Mouse (Mus musculus): ENCODE data around the gene Ikzf3. TPM values are rescaled to one million over a fixed set of nuclear protein-coding genes. Genes with fewer than 3 reads are reported as not detected.

Gene Ikzf3
- polyA plus RNA-seq, 1 experiment from 2014 or later = 1.2 TPM

DNA sequence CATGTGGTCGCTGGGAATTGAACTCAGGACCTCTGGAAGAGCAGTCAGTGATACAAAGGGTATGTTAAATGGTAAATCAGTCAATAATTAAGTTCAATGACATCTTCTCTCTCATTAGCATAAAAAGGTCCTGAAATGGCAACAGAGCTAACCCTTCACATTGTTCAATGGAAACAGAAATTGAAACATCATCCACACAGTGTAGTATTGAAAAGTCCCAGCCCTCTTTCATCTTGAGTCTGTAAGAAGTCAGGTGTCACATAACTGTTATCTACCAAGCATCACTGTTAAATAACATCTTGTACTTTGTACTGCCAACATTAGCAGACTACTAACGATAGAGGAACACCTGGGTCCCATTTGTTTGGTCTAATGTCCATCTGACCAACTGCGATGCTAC lies 17.2 kb upstream of the Ikzf3 start:
- Histone ChIP-seq H3K9ac (no peak overlapping the region), H3K4me3 (no peak overlapping the region), H3K4me1 (no peaks in the 10 kb centered on the region), H3K27ac (no peak overlapping the region), H3K4me2 (no peak overlapping the region), H3K9me3 (no peaks in the 10 kb centered on the region), H3K27me3 (peaks cover 13% of the 10 kb centered on the region), H3K36me3 (no peaks in the 10 kb centered on the region)
- 77% methylated on average over 3 of the region's 3 CpGs for WGBS
- ATAC-seq (ENCODE audit: borderline replicate concordance, extremely low read depth, low FRiP score, low TSS enrichment) = no peak

DNA sequence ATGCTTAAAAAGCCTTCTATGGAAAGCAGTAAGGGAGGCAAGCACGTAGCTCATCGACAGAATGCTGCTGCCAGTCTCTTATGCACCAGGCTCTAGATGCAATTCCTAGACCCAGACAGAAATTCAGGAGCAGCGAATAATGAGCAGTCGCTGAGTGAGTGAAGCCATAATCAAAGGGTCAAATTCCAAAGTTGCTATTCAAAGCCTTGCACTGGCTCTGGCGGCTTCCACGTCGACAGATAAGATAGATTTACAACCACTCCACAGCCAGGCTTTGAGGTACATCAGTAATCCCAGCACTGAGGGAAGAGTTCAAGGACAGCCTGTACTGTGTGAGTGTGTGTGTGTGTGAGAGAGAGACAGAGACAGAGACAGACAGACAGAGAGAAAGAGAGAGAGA lies 15.1 kb upstream of the Ikzf3 start:
- Histone ChIP-seq H3K9me3 (no peaks in the 10 kb centered on the region), H3K27me3 (peaks cover 14% of the 10 kb centered on the region), H3K36me3 (no peaks in the 10 kb centered on the region), H3K9ac (no peak overlapping the region), H3K4me2 (no peak overlapping the region), H3K27ac (no peak overlapping the region), H3K4me1 (no peaks in the 10 kb centered on the region), H3K4me3 (no peak overlapping the region)
- ATAC-seq (ENCODE audit: borderline replicate concordance, extremely low read depth, low FRiP score, low TSS enrichment) = no peak
- 16% methylated on average over 7 of the region's 7 CpGs for WGBS

DNA sequence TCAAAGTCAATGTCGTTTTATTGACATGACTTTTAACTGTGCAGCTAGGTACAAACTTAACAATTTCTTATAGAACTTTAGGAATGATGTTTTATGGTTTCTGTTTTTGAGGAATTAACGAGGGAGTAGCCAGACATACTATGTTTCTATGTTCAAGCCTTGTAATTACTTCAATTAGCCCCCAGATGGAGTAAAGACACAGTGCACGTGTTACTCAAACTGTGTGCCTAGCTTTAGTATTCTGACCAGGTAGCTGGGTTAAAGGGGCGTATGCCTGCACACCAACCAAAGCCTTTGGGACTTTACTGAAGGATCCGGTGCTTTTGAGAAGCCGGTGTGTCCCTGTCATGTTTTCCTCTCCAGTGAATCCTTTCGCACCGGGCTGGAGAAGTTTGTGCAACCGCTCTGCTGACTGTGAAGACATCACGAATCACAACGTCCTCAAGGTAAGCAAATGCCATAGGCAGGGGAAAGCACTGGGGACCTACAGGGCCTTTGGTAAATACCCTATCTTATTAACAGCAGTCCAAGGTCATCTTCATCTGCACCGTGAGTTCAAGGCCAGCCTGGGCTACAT lies 9.4 kb upstream of the Ikzf3 start:
- Histone ChIP-seq H3K4me2 (no peak overlapping the region), H3K27me3 (peaks cover 17% of the 10 kb centered on the region), H3K4me3 (no peak overlapping the region), H3K36me3 (no peaks in the 10 kb centered on the region), H3K4me1 (peaks cover 6% of the 10 kb centered on the region), H3K27ac (no peak overlapping the region), H3K9me3 (no peaks in the 10 kb centered on the region), H3K9ac (no peak overlapping the region)
- 63% methylated on average over 12 of the region's 12 CpGs for WGBS
- ATAC-seq (ENCODE audit: borderline replicate concordance, extremely low read depth, low FRiP score, low TSS enrichment) = no peak

DNA sequence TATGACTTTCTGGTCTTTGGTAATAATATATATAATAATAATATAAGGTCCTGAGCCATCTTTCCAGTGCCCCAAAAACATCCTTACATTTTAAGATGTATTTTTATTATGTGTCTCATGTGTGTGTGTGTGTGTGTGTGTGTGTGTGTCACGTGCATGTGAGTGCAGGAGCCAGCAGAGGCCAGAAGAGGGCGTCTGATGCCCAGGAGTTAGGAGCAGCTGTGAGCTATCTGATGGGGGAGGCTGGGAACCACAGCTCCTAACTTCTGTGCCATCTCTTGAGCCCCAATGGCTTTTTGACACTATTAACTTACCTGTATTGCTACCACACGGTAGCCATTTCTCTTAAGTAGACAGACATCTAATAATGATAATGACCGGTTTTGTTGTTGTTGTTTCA lies 8.1 kb upstream of the Ikzf3 start:
- ATAC-seq (ENCODE audit: borderline replicate concordance, extremely low read depth, low FRiP score, low TSS enrichment) = no peak
- Histone ChIP-seq H3K4me3 (no peak overlapping the region), H3K9me3 (no peaks in the 10 kb centered on the region), H3K27ac (no peak overlapping the region), H3K27me3 (peaks cover 25% of the 10 kb centered on the region), H3K4me1 (peaks cover 6% of the 10 kb centered on the region), H3K36me3 (no peaks in the 10 kb centered on the region), H3K9ac (no peak overlapping the region), H3K4me2 (no peak overlapping the region)
- 84% methylated on average over 4 of the region's 4 CpGs for WGBS

DNA sequence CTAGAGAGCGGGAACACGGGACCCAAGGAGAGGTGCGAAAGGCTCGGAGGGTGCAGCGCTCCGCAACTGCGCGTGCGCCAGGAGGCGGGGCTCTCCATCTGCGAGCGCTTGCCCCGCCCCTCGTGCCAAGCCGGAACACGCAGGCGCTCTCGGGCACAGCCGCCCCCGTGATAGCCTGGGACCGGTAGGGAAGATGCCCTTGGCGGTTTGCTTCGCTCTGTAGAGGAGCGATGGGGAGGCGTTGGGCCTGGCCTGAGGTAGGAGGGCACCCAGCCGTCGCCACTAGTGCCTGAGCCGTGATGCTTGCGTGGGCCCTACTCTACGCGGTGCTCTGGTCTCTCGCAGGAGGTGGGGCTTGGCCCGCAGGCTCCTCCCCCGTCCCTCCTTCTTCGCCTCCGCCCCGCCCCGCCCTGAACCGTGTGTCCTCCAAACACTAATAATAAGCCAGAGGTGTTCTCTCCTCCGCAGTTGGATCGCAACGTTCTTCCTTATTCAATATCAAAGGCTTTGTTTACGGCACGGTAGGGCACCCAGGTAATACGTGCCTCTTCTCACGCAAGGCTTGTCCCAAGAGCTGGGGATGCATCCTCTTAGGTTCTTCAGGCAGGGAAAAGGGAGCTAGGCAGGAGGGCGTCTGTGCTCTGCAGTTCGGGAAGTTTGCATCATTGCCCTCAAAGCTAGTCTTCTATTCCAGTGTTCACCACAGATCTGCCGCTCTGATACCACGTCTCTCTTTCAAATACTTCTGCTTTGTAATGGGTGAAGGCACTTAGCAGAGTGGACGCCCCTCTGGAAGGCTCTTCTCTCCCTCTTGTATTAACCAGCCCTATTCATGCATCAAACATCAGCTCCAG lies 5.4 kb upstream of the Ikzf3 start, which contains the start of gene Zpbp2:
Zpbp2 (plus strand) TSS at position 123 of the 854 bp plus-strand sequence.
- H3K4me1 ChIP-seq = peaks cover 6% of the 10 kb centered on the region
- peaks cover 49% of the 10 kb centered on the region for H3K27me3 ChIP-seq
- H3K9ac ChIP-seq = peak within 1 kb of the TSS; percentile 62
- H3K4me2 ChIP-seq = peak within 1 kb of the TSS; percentile 78
- peak within 1 kb of the TSS; percentile 54; the same call in 1 of the 2 replicates for H3K27ac ChIP-seq
- ATAC-seq (ENCODE audit: borderline replicate concordance, extremely low read depth, low FRiP score, low TSS enrichment) = peak; percentile 98
- H3K4me3 ChIP-seq = peak within 1 kb of the TSS; percentile 78
- H3K9me3 ChIP-seq = no peaks in the 10 kb centered on the region
- WGBS = under 1% methylated on average over 49 of the region's 51 CpGs
- no peaks in the 10 kb centered on the region for H3K36me3 ChIP-seq

DNA sequence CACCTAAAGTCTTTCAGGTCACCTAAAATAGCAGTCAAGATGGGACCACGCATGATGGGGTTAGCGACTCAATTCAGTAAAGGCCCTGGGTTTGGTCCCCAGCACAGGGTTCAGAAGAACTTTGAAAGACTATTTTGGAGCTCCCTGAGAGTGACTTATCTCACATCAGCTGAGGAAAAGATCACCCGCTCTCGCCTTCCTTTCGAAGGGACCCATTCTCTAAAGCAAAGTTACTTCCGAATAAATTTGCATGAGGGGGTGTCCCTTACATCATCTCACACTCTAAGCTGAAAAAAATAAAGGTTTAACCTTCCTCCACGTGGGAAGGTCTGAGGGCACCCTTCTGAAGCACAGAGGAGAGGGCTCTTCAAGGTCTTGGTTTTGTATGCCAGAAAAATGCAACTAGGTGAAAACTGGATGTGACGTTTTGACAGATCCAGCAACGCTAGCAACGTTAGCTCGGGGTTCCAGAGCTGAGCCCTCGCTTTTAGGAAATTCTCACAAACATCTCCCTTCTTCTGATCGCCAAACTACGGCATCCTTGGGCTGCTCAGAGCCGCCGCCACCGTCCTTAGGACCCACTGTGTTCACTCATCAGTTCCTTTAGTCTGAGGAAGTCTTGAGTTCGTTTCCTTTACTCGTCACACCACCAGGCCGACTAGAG lies 4.6 kb upstream of the Ikzf3 start:
- H3K4me3 ChIP-seq = peak overlapping the region; percentile 78
- peak overlapping the region; percentile 62 for H3K9ac ChIP-seq
- H3K27ac ChIP-seq = no peak overlapping the region
- H3K4me1 ChIP-seq = peaks cover 10% of the 10 kb centered on the region
- no peaks in the 10 kb centered on the region for H3K36me3 ChIP-seq
- peak overlapping the region; percentile 78 for H3K4me2 ChIP-seq
- 0 out of 2 replicates have a peak, but pooled peaks have one; percentile 1 for ATAC-seq (ENCODE audit: borderline replicate concordance, extremely low read depth, low FRiP score, low TSS enrichment)
- WGBS = 17% methylated on average over 20 of the region's 20 CpGs
- peaks cover 57% of the 10 kb centered on the region for H3K27me3 ChIP-seq
- no peaks in the 10 kb centered on the region for H3K9me3 ChIP-seq

DNA sequence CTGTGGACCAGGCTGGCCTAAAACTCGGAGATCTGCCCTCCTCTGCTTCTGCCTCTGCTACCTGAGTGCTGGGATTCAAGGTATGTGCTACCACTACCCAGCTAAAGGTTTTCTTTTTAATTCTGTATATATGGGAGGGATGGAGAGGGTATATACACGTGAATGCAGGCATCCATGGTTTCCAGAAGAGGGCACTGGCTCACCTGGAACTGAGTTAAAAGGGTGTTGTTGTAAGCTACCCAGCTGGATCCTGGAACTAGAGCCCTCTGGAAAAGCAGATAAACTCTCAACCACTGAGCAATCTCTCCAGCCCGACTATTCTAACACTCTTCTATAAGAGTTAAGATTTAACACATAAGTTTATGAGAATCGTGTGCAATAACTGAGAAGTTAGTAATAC lies 3.5 kb upstream of the Ikzf3 start:
- Histone ChIP-seq H3K4me3 (no peak overlapping the region), H3K36me3 (no peaks in the 10 kb centered on the region), H3K27ac (no peak overlapping the region), H3K4me2 (no peak overlapping the region), H3K9me3 (no peaks in the 10 kb centered on the region), H3K4me1 (peaks cover 13% of the 10 kb centered on the region), H3K27me3 (peaks cover 65% of the 10 kb centered on the region), H3K9ac (no peak overlapping the region)
- 58% methylated on average over 4 of the region's 4 CpGs for WGBS
- ATAC-seq (ENCODE audit: borderline replicate concordance, extremely low read depth, low FRiP score, low TSS enrichment) = no peak

DNA sequence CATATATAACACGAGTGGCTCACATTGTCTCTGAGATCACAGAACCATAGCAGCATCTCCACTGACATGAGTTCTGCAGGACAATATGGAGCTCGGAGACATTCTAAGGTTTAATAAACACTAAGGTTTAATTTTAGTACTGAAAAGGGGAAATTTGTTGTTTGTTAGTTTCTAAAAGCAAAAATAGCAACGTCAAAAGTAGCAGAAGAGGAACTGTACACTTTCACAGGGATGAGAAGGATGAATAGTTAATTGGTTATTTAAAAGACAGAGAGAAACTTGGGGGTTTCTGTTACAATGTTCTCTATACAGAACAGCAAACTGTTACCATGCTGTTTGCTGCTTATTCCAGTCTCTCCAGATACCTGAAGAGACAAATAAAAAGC lies 1.5 kb upstream of the Ikzf3 start:
- WGBS = 50% methylated on average over 3 of the region's 3 CpGs
- no peak for ATAC-seq (ENCODE audit: borderline replicate concordance, extremely low read depth, low FRiP score, low TSS enrichment)
- H3K4me3 ChIP-seq = no peak overlapping the region
- H3K4me2 ChIP-seq = no peak overlapping the region
- H3K27me3 ChIP-seq = peaks cover 77% of the 10 kb centered on the region
- H3K36me3 ChIP-seq = no peaks in the 10 kb centered on the region
- H3K9ac ChIP-seq = no peak overlapping the region
- no peaks in the 10 kb centered on the region for H3K9me3 ChIP-seq
- H3K27ac ChIP-seq = no peak overlapping the region
- peaks cover 13% of the 10 kb centered on the region for H3K4me1 ChIP-seq

DNA sequence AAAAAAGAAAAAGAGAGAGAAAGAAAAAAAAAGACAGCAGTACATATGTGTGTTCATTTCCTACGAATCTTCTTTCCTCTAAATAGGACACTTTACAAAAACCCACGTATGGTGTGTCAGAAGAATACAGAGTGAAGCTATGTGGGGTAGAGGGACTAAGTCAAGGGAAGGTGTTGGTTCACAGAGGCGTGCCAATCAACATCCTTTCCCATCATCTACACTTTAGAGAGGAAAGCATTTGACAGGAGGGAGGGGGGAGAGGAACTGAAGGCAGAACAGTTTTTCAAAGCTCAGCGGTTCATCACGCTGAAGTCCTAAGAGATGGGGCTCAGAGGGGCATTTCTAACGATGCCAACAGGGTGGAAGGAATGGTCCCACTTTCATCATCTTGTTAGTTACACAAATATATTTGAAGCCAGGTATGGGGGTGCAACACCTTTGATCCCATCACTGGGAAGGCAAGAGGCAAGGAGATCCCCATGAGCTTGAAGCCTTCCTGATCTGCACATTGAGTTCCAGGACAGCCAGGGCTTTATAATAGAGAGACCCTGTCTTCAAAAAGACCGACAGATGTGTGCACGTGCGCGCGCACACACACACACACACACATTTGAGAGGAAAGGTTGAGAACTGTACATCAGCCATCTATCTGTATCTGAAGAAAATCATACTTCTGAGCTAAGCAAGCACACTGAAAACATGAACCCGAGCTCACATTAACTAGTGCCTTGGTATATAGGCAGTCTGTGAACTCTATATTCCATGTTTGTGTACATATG lies 887 bp upstream of the Ikzf3 start:
- H3K9ac ChIP-seq = no peak overlapping the region
- 38% methylated on average over 12 of the region's 12 CpGs for WGBS
- no peak for ATAC-seq (ENCODE audit: borderline replicate concordance, extremely low read depth, low FRiP score, low TSS enrichment)
- no peak overlapping the region for H3K27ac ChIP-seq
- H3K4me2 ChIP-seq = no peak overlapping the region
- no peaks in the 10 kb centered on the region for H3K9me3 ChIP-seq
- H3K4me1 ChIP-seq = peaks cover 13% of the 10 kb centered on the region
- H3K27me3 ChIP-seq = peaks cover 81% of the 10 kb centered on the region
- H3K36me3 ChIP-seq = no peaks in the 10 kb centered on the region
- H3K4me3 ChIP-seq = no peak overlapping the region

DNA sequence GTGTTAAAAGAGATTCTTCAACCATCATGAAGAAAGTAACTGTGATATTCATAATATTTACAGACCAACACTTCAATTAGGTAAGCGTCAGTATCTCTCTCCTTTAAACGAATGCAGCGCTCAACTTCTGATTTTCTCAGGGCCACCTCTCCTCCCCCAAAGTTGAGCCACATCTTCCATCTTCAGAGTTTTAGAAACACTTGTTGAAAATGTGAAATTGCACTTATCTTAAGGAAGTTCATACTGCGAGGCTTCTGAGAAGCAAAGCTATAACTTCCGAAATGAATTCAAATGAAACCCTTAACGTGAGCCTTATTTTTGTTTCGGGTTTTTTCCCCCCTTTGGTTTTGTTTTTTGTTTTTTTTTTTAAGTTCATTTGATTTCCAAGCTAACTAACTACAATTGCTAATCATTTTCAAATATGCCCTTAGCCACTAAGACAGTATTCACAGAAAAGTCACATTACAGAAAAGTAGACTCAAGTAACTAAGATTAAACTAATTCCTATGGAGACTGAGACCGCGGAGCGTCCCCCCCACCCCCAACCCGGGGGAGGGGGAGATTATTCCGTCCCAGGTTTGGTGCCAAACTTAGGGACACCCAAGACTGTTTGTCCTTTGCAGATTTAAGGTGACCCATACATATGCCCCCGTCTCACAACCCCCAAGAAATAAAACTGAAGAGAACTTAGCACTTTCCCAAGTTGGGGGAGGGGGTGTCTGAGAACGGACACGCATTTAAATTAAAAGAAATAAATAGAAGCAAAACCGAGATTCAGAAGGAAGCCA lies 747 bp downstream of the Ikzf3 start:
- H3K27ac ChIP-seq = no peak overlapping the region
- H3K27me3 ChIP-seq = peaks cover 82% of the 10 kb centered on the region
- H3K9ac ChIP-seq = no peak overlapping the region
- H3K4me2 ChIP-seq = peak overlapping the region; percentile 88
- H3K4me1 ChIP-seq = peaks cover 8% of the 10 kb centered on the region
- H3K4me3 ChIP-seq = peak overlapping the region; percentile 45
- ATAC-seq (ENCODE audit: borderline replicate concordance, extremely low read depth, low FRiP score, low TSS enrichment) = no peak
- no peaks in the 10 kb centered on the region for H3K36me3 ChIP-seq
- H3K9me3 ChIP-seq = no peaks in the 10 kb centered on the region
- 3% methylated on average over 16 of the region's 16 CpGs for WGBS

DNA sequence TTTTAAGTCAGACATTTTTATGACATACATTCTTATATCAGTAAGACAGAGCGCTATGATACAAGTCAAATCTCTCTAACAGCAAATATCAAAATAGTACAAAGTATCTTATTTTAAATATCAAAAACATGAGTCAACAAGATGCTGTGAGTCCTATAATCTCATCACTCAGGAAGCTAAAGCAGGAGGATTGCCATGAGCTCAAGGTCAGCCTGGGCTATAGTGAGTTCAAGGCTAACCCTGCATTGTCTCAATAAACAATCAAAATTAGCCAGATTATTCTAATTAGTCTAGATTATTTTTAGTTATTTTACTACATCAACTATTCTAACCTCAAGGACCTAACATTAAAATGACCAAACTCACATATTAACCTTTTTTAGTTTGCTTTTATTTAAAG lies 2.4 kb downstream of the Ikzf3 start:
- Histone ChIP-seq H3K36me3 (no peaks in the 10 kb centered on the region), H3K9me3 (no peaks in the 10 kb centered on the region), H3K27me3 (peaks cover 65% of the 10 kb centered on the region), H3K27ac (no peak overlapping the region), H3K4me3 (no peak overlapping the region), H3K4me2 (no peak overlapping the region), H3K4me1 (peaks cover 8% of the 10 kb centered on the region), H3K9ac (no peak overlapping the region)
- 71% methylated on average over 1 of the region's 1 CpGs for WGBS
- no peak for ATAC-seq (ENCODE audit: borderline replicate concordance, extremely low read depth, low FRiP score, low TSS enrichment)
